Mouse (Mus musculus): Measurements from ENCODE around the gene Cdkn2d.
"Not testable (repeated sequence)": the region's sequence is repeated elsewhere in the genome, so short reads cannot be mapped to it uniquely, and the experiment has no call there.

Gene Cdkn2d

DNA sequence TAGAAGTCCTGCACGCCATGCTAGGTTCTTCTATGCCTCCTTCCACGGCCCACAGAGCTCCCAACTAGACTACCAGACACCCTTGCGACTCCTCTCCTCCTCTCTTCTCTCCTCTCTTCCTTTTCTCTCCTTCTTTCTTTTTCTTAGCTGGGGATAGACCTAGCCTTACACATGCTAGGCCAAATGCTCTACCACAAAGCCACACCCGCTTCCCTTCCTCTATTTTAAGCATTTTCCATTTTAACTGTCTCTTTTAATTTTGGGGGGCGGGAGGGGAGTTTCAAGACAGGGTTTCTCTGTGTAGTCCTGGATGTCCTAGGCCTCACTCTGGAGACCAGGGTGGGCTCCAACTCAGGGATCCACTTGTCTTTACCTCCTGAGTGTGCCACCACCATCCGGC is 27.6 kb upstream of the Cdkn2d start:
- no peak for DNase-seq (ENCODE audit: low read depth, low spot score)

DNA sequence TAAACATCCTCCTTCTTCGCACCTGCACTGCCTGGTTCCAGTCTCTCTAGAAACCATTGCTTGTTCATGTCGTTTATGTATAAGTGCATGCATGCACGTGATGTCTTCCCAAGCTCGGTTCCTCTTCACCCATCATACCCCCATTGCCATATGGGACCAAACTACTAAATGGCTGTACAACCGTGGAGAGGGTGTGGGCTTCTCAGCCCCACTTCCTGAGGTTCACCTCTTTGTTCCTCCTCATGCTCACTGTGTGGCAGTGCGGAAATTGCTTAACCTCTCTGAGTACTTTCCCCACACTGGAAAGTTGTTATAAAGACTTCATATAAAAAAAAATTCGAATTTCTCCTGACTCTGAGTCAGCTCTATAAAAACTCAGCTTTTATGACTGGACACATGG is 25.5 kb upstream of the Cdkn2d start:
- DNase-seq (ENCODE audit: low read depth, low spot score), result no peak

DNA sequence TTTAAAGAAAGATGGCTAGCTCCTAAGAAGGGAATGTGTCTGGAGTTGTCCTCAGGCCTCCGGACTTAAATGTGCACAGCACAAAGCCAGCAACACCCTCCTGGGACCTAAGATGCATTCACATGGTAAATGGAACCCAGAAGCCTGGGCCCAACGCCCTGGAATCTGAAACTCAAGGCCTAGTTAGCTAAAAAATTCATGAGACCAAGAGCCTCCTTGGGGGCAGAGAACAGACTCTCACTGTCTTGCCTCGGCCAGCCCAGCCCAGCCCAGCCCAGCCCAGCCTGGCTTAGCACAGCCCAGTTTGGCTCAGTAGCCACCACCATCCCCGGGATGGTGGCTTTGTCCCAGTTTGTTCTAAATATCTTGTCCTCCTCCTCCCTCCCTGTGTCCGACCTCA is 24.2 kb upstream of the Cdkn2d start:
- no peak for DNase-seq (ENCODE audit: low read depth, low spot score)

DNA sequence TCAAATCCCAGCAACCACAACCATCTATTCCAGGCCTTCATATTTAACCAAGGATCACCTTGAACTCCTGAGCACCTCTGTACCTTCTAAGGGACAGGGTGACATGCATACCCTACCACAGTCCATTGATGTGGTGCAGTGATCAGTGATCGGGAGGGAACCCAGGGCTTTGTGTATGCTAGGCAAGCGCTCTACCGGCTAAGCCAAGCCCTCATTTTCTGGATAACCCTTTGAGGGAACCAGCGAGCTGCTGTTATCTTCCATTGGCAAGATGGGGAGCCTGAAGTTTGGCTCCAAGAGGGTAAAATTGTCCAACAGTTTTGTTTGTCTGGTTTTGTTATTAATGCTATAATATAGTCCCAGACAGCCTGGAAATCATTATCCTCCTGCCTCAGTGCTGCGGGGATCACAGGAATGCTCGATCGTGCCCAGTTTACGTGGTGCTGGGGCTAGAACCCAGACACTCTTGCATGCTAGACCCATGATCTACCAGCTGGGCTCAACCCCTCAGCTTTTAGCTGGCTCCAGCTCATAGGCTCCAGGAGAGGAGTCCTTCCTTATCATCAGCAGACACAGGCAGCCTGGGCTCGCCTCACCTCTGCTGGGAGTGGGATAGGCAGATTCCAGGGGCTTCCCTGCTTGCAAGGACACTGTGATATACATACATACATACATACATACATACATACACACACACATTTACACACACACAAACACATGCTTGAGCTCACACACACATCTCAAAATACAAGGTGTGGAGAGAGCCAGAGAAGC is 23.3 kb upstream of the Cdkn2d start:
- DNase-seq (ENCODE audit: low read depth, low spot score), result no peak

DNA sequence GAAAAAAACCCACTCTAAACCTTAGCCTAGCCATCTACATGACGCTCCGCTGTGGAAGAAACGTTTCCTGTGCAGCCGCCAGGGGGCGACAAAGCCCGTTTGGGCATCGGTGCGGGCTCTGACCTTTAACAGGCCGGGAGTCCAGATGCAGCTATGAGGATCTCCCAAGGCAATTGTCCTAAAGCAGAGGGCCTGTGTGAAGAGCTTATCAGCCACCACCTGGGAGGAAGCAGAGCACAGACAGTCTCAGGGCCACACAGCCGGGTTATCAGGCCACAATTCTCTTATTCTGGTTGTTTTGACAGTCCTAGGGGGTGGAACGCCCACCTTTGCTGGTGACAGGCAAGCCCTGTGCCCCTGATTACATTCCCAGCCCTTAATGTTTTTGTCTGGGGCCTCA is 22.2 kb upstream of the Cdkn2d start:
- DNase-seq (ENCODE audit: low read depth, low spot score), result peak; percentile 79

DNA sequence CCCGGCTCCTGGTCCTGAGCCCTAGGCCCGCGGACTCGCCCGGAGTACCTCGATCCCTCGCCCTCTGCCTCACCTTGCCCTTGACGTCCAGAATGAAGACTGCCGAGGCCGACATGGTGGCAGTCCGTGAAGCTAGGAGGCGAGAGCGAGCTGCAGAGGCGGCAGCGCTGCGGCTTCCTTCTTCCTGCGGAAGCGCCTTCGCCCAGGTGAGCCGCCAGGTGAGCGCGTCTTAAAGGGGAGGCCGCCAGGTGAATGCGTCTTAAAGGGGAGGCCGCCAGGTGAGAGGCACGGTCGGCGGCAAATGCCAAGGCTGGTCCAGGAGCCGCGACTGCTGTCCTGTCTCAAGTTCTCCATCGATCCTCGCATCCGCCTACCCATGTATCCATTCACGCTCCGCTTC is 20.9 kb upstream of the Cdkn2d start, which contains the start of gene Ap1m2:
Gene Ap1m2 (minus strand): TSS at position 204 of the 400 bp plus-strand sequence.
- no peak for DNase-seq (ENCODE audit: low read depth, low spot score)

DNA sequence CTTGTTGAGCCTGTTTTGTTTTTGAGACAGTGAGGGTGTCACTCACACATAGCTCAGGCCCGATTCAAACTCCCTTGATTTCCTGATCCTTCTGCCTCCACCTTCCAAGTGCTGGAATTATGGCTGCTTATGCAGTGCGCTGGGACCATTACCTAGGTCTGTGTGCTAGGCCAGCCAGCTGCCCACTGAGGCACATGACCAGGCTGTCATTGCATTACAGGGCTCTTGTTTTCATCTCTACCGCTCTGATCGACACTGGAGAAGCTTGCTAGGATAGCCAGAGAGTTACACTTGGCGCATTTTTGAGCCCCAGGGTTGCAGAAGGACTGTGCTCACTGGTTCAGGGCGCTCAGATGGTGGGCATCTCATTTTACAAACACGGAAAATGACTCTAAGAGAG is 20.5 kb upstream of the Cdkn2d start:
- no peak for DNase-seq (ENCODE audit: low read depth, low spot score)

DNA sequence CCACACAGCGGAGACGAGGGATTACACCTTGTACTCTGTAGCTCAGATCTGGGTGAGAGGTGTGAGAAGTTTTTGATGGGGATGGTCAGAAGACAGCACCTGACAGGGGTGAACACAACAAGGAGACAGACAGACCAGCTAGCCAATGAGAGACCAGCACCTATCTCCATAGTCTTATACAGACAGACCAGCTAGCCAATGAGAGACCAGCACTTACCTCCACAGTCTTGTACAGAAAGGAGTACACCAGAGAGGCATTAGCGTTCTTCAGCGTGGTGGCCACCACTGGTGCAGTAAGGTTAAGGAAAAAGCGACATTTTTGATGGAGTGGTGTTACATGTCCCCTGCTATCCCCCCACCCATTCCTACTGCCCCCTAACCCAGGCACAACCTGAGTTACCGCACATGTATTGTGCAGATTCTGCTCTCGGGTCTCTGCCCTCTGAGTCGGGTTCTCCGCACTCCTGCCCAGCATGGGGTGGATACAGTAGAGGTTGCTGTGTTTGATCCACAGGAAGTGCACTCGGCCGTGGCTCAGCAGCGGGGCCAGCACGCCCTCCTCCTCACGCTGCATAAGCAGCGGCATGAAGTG is 18.0 kb upstream of the Cdkn2d start:
- DNase-seq (ENCODE audit: low read depth, low spot score), result no peak

DNA sequence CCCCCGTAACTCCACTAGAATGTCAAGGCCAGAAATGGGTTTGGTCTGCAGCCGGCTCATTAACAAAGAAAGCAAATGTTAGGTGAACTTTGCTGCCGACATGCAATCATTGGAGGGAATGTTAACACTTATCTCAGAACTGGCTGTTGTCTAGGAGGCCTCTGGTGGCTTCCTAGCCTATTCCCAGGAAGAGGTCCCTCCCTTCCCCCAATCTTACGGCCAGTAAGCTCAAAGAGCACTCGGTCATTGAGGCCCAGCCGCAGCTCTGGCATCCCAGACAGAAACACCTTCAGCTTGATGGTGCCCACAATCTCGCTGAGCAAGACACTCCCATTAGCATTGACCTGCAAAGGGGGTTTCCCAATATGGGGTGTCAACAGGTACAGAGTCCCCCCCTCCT is 13.9 kb upstream of the Cdkn2d start:
- DNase-seq (ENCODE audit: low read depth, low spot score), result no peak

DNA sequence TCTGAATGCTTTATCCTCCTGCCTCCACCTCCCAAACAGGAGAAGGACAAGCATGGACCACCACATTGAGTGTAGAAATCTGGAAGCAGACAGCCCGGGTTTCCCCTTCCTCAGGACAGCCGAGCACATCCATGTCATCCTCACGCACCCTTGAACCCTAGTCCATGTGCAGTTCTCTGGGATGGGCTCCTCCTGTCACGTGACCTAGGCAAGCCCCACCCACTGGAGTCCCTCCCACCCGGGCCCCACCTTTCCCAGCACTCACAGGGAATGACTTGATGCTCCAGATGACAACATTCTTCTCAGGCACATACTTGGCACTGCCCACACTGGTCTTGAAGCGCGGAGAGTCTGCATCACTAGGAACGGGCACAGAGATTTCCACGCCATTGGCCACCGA is 7.8 kb upstream of the Cdkn2d start:
- DNase-seq (ENCODE audit: low read depth, low spot score), result no peak

DNA sequence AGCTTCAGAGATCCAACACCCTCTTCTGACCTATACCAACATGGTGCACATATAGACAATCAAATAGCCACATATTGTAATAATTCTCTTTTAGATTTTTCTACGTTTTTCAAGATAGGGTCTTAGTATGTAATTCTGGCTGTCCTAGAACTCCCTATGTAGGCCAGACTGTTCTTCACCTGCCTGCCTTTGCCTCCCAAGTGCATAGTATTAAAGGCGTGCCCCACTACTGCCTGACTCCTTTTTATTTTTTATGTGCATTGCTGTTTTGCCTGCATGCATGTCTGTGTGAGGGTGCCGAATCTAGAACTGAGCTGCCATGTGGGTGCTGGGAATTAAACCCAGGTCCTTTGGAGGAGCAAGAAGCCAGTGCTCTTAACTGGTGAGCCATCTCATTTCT is 1.1 kb upstream of the Cdkn2d start:
- DNase-seq (ENCODE audit: low read depth, low spot score), result no peak

DNA sequence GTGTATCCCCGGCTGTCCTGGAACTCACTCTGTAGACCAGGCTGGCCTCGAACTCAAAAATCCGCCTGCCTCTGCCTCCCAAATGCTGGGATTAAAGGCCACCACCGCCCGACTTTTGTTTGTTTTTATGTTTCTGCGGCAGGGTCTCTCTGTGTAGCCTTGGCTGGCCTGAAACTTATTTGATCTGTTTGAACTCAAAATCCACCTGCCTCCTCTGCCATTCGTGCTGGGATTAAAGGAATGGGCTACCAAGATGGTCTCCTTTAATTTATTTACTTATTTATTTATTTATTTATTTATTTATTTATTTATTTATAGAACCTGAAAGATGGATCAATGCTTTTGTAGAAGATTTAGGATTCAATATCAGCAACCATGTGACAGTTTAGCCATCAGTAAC is 661 bp upstream of the Cdkn2d start:
- not testable (repeated sequence) for DNase-seq (ENCODE audit: low read depth, low spot score)

DNA sequence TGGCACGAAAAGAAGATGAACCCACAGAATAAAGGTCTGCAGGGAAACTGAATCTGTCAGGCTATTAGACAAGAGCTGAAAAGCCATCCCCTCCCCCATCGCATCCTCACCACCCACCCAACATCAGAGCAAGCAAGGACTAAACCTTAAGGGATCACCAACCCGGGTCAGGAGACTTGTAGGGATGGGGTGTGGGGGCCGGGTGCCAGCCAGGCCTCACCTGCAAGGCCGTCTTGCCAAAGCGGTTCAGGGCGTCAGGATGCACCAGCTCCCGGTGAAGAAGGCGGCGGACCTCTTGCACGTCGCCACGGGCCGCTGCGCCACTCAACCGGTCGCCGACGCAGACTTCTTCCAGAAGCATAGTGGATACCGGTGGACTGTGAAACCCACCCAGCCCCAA is 618 bp downstream of the Cdkn2d start:
- DNase-seq (ENCODE audit: low read depth, low spot score), result no peak

DNA sequence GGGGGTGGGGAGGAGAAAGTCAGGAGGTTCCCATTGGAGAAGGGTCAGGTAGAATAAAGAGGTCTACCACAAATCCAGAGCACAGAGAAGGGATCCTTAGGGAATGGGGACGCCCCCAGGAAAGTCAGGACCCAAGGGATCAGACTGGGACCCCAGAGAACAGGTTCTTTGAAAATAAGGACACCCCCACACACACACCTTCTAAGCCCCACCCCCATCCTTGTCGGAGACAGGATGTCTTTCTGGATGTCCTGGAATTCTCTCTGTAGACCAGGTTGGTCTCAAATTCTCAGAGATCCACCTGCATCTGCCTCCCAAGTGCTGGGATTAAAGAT is 1.9 kb downstream of the Cdkn2d start:
- DNase-seq (ENCODE audit: low read depth, low spot score), result no peak

DNA sequence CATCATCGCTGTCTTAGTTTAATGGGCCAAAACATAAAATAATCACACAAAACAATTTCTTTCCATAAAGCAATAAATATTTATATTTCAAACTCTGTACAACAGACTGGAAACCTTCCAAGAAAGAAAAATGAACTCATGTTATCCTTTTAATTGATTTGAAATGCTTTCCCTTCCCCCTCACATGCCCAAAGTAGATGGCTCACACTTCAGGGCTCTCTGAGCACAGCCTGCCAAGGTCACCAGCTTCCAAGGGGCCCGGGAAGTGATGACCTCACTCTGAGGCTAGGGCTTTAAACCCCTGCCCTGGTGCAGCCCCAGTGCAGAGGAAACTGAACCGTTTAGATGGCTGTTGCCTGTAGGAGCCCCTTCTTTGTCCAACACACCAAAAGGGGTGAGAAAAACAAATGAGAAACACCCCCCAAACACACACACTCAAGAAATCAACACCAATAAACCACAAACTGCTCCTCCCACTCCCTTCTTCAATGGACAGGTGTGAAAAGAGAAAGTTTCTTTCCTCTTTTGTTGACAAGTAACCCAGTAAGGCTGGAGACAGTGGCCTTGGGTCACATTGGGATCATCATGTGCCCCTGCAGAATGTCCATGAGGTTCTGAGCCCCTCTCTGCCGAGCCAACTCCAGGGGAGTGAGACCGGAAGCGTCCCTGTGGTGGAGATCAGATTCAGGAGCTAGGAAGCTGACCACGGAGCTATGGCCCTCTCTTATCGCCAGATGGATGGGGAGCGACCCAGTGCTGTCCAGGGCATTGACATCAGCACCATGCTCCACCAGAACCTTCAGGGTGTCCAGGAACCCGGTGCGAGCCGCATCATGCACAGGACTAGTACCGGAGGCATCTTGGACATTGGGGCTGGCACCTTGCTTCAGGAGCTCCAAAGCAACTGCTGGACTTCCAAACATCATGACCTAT is 2.5 kb downstream of the Cdkn2d start:
- DNase-seq (ENCODE audit: low read depth, low spot score), result no peak

DNA sequence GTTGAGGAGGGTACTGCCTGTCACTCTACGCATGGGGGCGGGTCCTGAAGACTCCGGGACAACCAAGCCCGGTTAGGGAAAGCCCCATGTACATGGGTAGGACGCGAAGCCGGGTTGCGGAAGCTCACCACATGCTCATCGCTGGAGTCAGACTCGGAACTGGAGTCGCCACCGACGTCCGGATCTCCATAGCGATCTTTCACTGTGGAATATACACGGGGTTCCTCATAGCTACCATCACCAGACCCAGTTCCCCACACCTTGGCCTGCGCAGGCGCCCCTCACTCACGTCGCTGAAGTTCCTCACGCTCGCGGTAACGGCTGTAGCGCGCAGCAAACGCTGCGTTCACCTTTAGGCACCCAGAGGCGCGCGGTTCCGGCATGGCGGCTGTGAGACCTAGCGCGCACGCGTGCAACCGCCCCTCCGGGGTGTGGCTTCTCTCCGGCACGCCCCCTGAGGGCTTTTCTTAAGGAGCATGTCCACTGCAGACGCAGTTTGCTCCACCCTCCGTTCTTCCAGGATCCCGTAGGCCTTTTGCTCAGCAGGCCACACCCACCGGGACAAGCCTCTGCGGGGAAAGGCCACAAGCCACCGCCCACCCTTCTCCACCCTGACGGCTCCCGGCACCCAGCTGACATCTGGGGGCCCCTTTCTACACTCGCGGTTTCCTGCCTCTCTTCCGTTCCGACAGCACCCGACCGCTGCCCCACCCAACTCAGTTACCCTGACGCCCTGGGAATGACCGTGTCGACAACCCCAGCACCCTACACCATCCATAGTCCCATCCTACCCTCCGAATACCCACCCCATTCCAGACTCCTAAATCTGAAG is 3.4 kb downstream of the Cdkn2d start, which contains the start of gene Kri1:
Gene Kri1 (minus strand): TSS at position 399 of the 832 bp plus-strand sequence.
- DNase-seq (ENCODE audit: low read depth, low spot score), result peak; percentile 99

DNA sequence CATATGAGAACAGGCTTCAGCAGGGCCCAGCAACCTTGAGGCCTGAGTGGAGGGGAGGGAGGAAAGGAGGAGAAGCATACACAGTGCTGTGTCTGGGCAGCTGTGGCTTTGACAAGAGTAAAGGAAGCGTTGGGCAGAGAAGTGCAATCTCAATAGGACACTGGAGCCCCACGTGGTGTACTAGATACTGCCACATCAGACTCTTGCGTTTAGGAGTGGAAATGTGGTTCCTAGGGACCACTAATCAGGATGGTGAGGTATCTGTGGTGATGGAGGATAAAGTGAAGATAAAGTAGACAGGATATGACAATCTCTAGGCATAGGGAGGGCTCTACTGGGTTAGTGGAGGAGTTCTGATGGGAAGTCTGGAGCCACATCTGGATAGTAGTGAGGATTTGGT is 4.5 kb downstream of the Cdkn2d start:
- DNase-seq (ENCODE audit: low read depth, low spot score), result no peak

DNA sequence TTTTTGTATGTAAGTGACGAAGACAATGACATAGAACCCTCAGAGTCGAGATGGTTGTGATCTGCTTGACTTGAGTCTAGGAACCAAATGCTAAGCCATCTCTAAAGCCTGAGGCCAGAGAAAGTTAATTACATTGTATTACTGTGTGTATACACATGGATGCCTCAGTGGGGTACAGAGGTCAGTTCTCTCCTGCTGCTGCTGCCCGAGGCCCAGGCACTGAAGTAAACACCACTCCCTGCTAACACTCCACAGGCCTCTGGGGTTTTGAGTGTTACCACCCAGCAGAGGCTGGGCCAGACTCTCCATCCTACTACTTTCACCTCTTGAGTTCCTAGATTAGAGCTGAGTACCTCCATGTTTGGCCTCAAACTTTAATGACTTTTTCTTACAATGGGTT is 7.2 kb downstream of the Cdkn2d start:
- no peak for DNase-seq (ENCODE audit: low read depth, low spot score)

DNA sequence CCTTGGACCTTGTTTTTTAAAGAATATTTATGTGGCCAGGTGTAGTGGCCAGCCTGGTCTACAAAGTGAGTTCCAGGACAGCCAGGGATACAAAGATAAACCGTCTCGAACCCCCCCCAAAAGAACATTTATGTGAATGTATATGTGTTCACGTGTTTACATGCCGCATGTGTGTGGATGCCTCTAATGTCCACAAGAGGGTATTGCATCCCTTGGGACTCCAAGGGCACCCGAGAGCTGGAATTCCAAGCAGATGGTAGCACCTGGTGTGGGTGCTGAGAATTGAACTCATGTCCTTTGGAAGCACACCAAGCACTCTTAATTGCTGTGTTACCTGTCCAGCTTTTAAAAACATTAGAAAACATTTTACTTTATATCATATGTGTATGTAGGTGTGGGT is 7.6 kb downstream of the Cdkn2d start:
- no peak for DNase-seq (ENCODE audit: low read depth, low spot score)

DNA sequence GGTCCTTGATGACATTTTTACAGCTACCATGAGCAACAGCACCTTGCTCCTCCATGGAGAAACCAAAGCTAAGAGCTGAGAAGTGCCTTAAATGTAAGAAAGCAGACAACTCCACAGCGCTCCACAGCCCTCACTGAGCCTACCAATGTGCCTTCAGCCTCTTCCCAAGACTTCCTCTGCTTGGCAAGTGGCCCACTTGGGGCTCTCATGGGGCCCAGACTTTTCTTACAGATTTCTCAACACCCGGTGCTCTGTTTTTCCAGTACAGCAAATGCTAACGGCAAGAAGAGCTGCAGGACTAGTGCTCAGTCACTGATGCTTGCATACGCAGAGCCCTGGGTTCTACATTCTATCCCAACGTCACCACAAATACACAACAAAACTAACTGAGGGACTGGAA is 13.4 kb downstream of the Cdkn2d start:
- no peak for DNase-seq (ENCODE audit: low read depth, low spot score)

DNA sequence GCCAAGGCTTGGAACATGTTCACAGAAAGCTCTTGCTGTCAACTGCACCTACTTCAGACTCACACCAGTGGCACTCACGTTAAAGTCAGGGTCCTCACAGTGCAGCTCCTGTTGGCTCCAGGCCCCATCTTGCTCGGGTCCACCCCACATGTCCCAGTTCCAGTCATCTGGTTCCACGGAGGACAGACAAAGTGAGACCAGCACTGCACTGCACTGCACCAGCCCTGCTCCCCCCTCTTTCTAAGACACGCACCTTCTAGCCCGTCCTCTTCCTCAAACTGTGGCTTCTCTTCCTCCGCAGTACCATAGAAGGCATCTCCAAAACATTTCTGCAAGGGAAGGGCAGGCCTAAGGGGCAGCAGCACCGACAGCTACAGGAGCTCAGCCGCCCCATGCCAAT is 14.9 kb downstream of the Cdkn2d start:
- no peak for DNase-seq (ENCODE audit: low read depth, low spot score)

DNA sequence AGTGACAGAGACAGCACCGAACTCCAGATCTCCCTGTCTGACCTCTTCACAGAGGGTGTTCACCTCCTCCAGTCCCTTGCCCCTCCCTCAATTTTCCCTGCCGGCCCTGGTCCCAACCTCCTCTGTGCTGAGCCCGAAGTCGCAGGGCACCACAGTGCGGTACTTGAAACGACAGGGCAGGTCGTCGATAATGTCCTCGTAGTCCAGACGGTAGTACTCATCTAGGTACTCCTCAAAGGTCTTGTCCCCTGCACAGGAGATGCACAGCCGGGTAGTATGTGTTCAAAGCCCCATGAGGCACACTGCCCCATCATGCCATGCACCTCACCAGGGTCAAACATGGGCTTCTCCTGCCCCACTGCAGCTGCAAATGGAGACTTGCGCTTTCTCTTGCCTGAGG is 15.5 kb downstream of the Cdkn2d start:
- DNase-seq (ENCODE audit: low read depth, low spot score), result no peak

Data from c-Kit-negative CD71-positive TER-119-positive erythroid progenitor cells, embryonic 14.5 days (primary cell).